Mouse (Mus musculus) midbrain, embryonic 12.5 days (tissue): ENCODE measurements around the gene Hoxb4. TPM values are rescaled to one million over a fixed set of nuclear protein-coding genes. Genes with fewer than 3 reads are reported as not detected.

ENCODE experiments used
- ATAC-seq: fragments of 200-750 bp; cut with Nextera tagmentation; 2 replicates; pipeline ENCODE4 v1.8.0; 2017; ENCODE audit warnings: low read depth, moderate TSS enrichment, moderate library complexity; ENCODE audit not compliant: low FRiP score
- H3K27ac ChIP-seq: fragments of 300-500 bp; sonication (generic); replicated peaks from 2 replicates; pipeline ENCODE4 v1.5.1; 2016; ENCODE audit warnings: mild to moderate bottlenecking
- H3K27me3 ChIP-seq: fragments of 300-500 bp; sonication (generic); 2 replicates; pipeline ENCODE4 v1.6.1; 2016; ENCODE audit warnings: mild to moderate bottlenecking
- H3K36me3 ChIP-seq: fragments of 300-500 bp; sonication (generic); 2 replicates; pipeline ENCODE4 v1.6.1; 2016
- H3K4me1 ChIP-seq: fragments of 300-500 bp; sonication (generic); 2 replicates; pipeline ENCODE4 v1.6.1; 2016
- H3K4me2 ChIP-seq: fragments of 300-500 bp; sonication (generic); replicated peaks from 2 replicates; pipeline ENCODE4 v1.6.1; 2016; ENCODE audit warnings: mild to moderate bottlenecking, moderate library complexity
- H3K4me3 ChIP-seq: fragments of 300-500 bp; sonication (generic); 2 replicates; pipeline ENCODE4 v1.5.1; 2016; ENCODE audit warnings: mild to moderate bottlenecking
- H3K9ac ChIP-seq: fragments of 300-500 bp; sonication (generic); replicated peaks from 2 replicates; pipeline ENCODE4 v1.6.1; 2016; ENCODE audit warnings: mild to moderate bottlenecking, moderate library complexity
- H3K9me3 ChIP-seq: fragments of 300-500 bp; sonication (generic); 2 replicates; pipeline ENCODE4 v1.6.1; 2016; ENCODE audit warnings: mild to moderate bottlenecking
- WGBS: fragments of 180-500 bp; shearing (Covaris S2); methylation state at CpG from one replicate; pipeline ENCODE4 v1.1.7; 2016; 5-methylcytosine and 5-hydroxymethylcytosine counted together
- polyA plus RNA-seq: library from polyadenylated mRNA; unstranded; fragments of >200 nt; fragmentation: Nextera tagmentation; extraction: Ambion mirVana; gene quantifications from 2 replicates; pipeline ENCODE4 v1.2.1, GENCODE M21; 2016

Hoxb4 gene
- polyA plus RNA-seq, 1 experiment from 2014 or later: not detected

- H3K9ac ChIP-seq: no peak overlapping the region
- H3K4me3 ChIP-seq: no peak overlapping the region; the same call in 1 of the 2 replicates
- WGBS: 3% methylated on average over 45 of the region's 45 CpGs
Measured at GRCm38 (mm10) chr11:96345893-96346806, 28.1 kb downstream of the Hoxb4 start.

DNA sequence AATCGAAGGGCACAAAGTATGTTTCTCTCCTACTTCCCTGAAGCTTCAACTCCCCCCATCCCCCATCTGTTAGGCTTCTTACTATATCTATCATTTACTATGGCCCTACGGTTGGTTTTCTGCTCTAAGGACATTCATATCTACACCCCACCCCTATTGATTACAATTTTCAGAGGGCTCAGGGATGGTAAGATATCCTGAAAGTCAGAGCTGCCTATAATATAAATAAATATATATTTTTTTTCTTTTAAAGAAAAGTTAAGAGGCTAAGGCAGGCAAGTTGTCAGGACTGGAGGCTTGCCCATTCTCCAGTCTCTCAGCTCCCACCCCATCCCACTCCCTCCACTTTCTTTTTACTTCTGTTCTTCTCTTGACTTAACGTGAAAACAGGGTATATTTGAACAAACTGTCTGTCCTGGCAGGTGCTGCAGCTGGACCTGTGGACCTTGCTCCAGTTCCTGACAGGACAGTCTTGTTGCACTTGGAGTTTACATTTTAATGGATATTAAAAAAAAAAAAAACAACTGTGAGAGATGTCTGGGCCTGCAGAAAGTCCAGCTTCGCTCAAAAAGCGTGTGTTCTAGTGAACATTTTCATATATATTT lies 29.0 kb downstream of the Hoxb4 start:
- Histone ChIP-seq H3K4me1 (peaks cover 9% of the 10 kb centered on the region; the same call in 1 of the 2 replicates), H3K27ac (no peak overlapping the region), H3K27me3 (peaks cover 97% of the 10 kb centered on the region), H3K4me3 (no peak overlapping the region), H3K9ac (no peak overlapping the region), H3K9me3 (no peaks in the 10 kb centered on the region), H3K4me2 (no peak overlapping the region), H3K36me3 (no peaks in the 10 kb centered on the region)
- ATAC-seq: no peak
- 5% methylated on average over 5 of the region's 5 CpGs for WGBS

More at GRCm38 (mm10) chr11:96345893-96346806, 28.1 kb downstream of the Hoxb4 start:
- Histone ChIP-seq H3K27ac (no peak overlapping the region), H3K27me3 (peaks cover 97% of the 10 kb centered on the region), H3K4me2 (no peak overlapping the region), H3K9me3 (no peaks in the 10 kb centered on the region), H3K4me1 (peaks cover 7% of the 10 kb centered on the region; the same call in 1 of the 2 replicates), H3K36me3 (no peaks in the 10 kb centered on the region)
- no peak for ATAC-seq

DNA sequence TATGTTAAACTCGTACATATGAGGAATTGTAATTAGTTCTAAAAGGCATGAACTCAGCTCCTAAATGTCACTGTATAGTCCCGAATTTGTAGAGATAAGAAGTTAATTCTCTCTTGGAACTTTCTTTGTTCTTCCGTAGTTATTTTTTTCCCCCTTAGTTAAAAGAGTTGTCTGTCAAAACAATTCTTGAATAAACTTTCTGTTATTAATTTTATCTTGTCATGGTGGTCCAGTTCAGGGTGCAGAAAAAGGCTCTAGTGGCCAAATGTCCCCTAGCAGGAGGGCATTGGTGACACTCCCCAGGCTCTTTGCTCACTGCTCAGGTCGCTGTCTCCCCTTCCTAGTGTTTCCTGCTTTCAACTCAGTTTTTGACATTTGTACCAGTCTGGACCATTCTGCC lies 29.6 kb downstream of the Hoxb4 start:
- Histone ChIP-seq H3K27me3 (peaks cover 97% of the 10 kb centered on the region), H3K9ac (no peak overlapping the region)

DNA sequence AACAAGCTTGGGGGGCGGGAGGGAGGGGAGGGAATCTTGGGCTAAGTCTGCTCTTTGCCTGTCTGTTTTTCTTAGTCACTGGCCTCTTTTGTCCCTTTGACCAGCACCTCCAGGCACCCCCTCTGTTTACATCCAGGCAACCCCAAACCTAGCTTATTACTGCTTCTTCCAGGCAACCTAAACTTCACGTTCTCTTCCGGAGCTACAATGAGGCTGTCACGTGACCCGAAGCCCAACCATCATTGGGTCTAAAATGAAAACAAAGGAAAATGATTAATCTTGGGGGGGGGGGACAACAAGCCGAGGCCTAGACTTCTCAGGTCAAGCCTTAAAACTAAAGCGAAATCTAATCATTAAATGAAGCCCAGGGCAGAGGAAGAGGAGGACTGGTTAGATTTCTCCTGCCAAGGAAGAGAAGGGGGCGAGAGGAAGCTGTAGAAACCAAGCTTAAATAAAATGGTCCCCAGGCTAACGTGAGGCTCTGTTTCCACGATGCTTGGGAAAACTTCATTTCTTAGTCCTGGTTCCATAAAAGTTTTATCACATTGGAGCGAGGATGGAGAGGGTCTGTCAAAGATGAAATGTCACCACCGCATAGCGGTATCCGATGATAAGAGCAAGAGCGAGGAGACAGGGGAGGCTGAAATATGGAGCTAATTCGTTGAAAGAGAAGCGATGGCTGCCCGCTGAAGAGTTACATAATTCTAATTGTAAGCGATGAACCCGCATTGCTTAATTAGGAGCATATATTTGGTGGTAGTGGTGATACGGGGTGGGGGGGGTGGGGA lies 30.3 kb downstream of the Hoxb4 start:
- Histone ChIP-seq H3K4me1 (peaks cover 14% of the 10 kb centered on the region; the same call in 1 of the 2 replicates), H3K27ac (no peak overlapping the region), H3K36me3 (no peaks in the 10 kb centered on the region), H3K9me3 (no peaks in the 10 kb centered on the region), H3K4me3 (no peak overlapping the region), H3K9ac (no peak overlapping the region), H3K27me3 (peaks cover 97% of the 10 kb centered on the region), H3K4me2 (no peak overlapping the region)
- 4% methylated on average over 21 of the region's 21 CpGs for WGBS
- no peak for ATAC-seq

More for the DNA sequence above, 29.6 kb downstream of the Hoxb4 start:
- Histone ChIP-seq H3K27ac (no peak overlapping the region), H3K36me3 (no peaks in the 10 kb centered on the region), H3K4me3 (no peak overlapping the region), H3K4me1 (peaks cover 9% of the 10 kb centered on the region; the same call in 1 of the 2 replicates), H3K4me2 (no peak overlapping the region), H3K9me3 (no peaks in the 10 kb centered on the region)
- no peak for ATAC-seq
- WGBS: 6% methylated on average over 4 of the region's 4 CpGs

DNA sequence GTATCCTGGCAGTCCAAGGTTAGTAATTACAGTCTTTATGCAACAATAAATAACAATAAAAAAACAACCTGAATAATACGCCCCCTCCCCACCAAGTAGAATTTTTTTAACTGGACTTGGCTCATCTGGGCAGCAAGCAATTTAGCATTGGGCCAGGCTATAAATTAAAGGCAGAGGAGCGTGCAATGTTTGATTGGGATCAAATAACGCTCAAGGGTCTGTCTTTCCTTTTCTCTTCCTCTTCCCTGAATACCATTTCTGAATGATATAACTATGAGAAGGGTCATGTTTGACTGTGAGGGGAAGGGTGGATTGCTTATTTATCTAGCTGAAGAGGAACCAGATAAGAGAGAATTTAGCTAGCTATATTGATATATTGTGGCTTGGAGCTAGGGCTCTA lies 30.9 kb downstream of the Hoxb4 start:
- H3K27me3 ChIP-seq: peaks cover 95% of the 10 kb centered on the region
- H3K9me3 ChIP-seq: no peaks in the 10 kb centered on the region
- peaks cover 14% of the 10 kb centered on the region; the same call in 1 of the 2 replicates for H3K4me1 ChIP-seq
- H3K36me3 ChIP-seq: no peaks in the 10 kb centered on the region
- WGBS: 11% methylated on average over 3 of the region's 3 CpGs
- no peak for ATAC-seq
- H3K4me2 ChIP-seq: no peak overlapping the region
- H3K27ac ChIP-seq: no peak overlapping the region
- H3K4me3 ChIP-seq: no peak overlapping the region
- H3K9ac ChIP-seq: no peak overlapping the region

GRCm38 (mm10) chr11:96349491-96350340 lies 31.6 kb downstream of the Hoxb4 start:
- H3K27ac ChIP-seq: no peak overlapping the region
- H3K4me1 ChIP-seq: peaks cover 14% of the 10 kb centered on the region
- no peaks in the 10 kb centered on the region for H3K9me3 ChIP-seq
- ATAC-seq: no peak
- WGBS: 1% methylated on average over 14 of the region's 14 CpGs
- H3K4me3 ChIP-seq: no peak overlapping the region
- H3K9ac ChIP-seq: no peak overlapping the region
- no peak overlapping the region for H3K4me2 ChIP-seq
- peaks cover 95% of the 10 kb centered on the region for H3K27me3 ChIP-seq
- H3K36me3 ChIP-seq: no peaks in the 10 kb centered on the region

- peaks cover 14% of the 10 kb centered on the region for H3K4me1 ChIP-seq
- ATAC-seq: no peak
- no peak within 1 kb of the TSS for H3K27ac ChIP-seq
- no peak within 1 kb of the TSS for H3K4me2 ChIP-seq
- H3K36me3 ChIP-seq: no peaks in the 10 kb centered on the region
- H3K4me3 ChIP-seq: no peak within 1 kb of the TSS
- no peaks in the 10 kb centered on the region for H3K9me3 ChIP-seq
- peaks cover 95% of the 10 kb centered on the region for H3K27me3 ChIP-seq
- H3K9ac ChIP-seq: no peak within 1 kb of the TSS
- WGBS: 4% methylated on average over 2 of the region's 2 CpGs
Measured at GRCm38 (mm10) chr11:96350341-96350624, 32.2 kb downstream of the Hoxb4 start, which contains the start of gene Hoxb2. Gene Hoxb2 (plus strand): TSS chr11:96350525.

GRCm38 (mm10) chr11:96350791-96351190 lies 32.7 kb downstream of the Hoxb4 start:
- H3K27ac ChIP-seq: no peak overlapping the region

DNA sequence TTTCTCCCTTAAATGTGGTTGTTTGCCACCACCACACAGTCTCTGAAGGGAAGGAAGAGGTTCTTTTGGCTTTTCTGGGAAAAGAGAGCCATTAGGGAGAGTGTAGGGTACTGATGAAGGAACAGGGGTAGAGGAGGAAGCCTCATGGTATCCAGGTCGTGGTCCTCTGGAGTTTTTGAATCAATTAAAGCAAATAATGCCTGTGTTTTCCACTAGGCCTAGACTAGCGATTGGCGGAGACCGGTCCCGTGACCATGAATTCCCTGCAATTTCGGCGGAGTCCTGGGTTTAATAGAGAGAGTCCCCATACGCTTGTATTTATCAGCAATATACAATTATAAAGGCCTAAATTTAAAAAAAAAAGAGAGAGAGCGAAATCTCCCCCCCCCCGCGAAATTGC lies 33.2 kb downstream of the Hoxb4 start:
- H3K4me1 ChIP-seq: peaks cover 7% of the 10 kb centered on the region
- no peaks in the 10 kb centered on the region for H3K36me3 ChIP-seq
- WGBS: under 1% methylated on average over 11 of the region's 11 CpGs
- H3K4me2 ChIP-seq: no peak overlapping the region
- no peak overlapping the region for H3K27ac ChIP-seq
- peaks cover 91% of the 10 kb centered on the region for H3K27me3 ChIP-seq
- no peak overlapping the region for H3K4me3 ChIP-seq
- no peak for ATAC-seq
- H3K9ac ChIP-seq: no peak overlapping the region
- H3K9me3 ChIP-seq: no peaks in the 10 kb centered on the region

More at GRCm38 (mm10) chr11:96350791-96351190, 32.7 kb downstream of the Hoxb4 start:
- H3K4me1 ChIP-seq: peaks cover 9% of the 10 kb centered on the region
- no peak overlapping the region for H3K4me3 ChIP-seq
- peaks cover 91% of the 10 kb centered on the region for H3K27me3 ChIP-seq
- no peaks in the 10 kb centered on the region for H3K36me3 ChIP-seq
- 3% methylated on average over 2 of the region's 2 CpGs for WGBS
- no peaks in the 10 kb centered on the region for H3K9me3 ChIP-seq
- H3K9ac ChIP-seq: no peak overlapping the region
- ATAC-seq: no peak
- no peak overlapping the region for H3K4me2 ChIP-seq

- H3K4me2 ChIP-seq: no peak overlapping the region
- no peak overlapping the region for H3K9ac ChIP-seq
- 0% methylated on average over 17 of the region's 22 CpGs for WGBS
- no peak overlapping the region for H3K4me3 ChIP-seq
- no peak overlapping the region for H3K27ac ChIP-seq
- peaks cover 7% of the 10 kb centered on the region for H3K4me1 ChIP-seq
- peaks cover 91% of the 10 kb centered on the region for H3K27me3 ChIP-seq
- no peaks in the 10 kb centered on the region for H3K36me3 ChIP-seq
- H3K9me3 ChIP-seq: no peaks in the 10 kb centered on the region
- ATAC-seq: no peak
Measured at GRCm38 (mm10) chr11:96351831-96352230, 33.8 kb downstream of the Hoxb4 start.
